Mouse (Mus musculus): ENCODE measurements at regions not wholly inside any gene's neighbourhood (a gene's known extent, or its start where the extent isn't known, plus 50 kb on each side); places are given as distances from the start of the nearest gene placed in this dataset.

- TF ChIP-seq USF1 (IDR thresholded peaks at IDR 0.05; ENCODE audit: low read depth) (no peak), TCF12 (IDR thresholded peaks at IDR 0.05; ENCODE audit: insufficient read depth, poor library complexity, severe bottlenecking) (no peak), POLR2A (IDR thresholded peaks at IDR 0.05; ENCODE audit: insufficient read length, low read depth) (no peak), REST (IDR thresholded peaks at IDR 0.05; ENCODE audit: insufficient read depth, insufficient read length) (no peak), MYOD1 (IDR thresholded peaks at IDR 0.05; ENCODE audit: control insufficient read depth in 1 of 3, insufficient read length in 2 of 3, low read depth in 2 of 3) (no peak), CEBPB (IDR thresholded peaks at IDR 0.05; ENCODE audit: insufficient read depth, poor library complexity, severe bottlenecking) (no peak)
Observed at GRCm38 (mm10) chr12:37010306-37010705, 98.0 kb upstream of the Meox2 start.
